In the genomic region with DNA sequence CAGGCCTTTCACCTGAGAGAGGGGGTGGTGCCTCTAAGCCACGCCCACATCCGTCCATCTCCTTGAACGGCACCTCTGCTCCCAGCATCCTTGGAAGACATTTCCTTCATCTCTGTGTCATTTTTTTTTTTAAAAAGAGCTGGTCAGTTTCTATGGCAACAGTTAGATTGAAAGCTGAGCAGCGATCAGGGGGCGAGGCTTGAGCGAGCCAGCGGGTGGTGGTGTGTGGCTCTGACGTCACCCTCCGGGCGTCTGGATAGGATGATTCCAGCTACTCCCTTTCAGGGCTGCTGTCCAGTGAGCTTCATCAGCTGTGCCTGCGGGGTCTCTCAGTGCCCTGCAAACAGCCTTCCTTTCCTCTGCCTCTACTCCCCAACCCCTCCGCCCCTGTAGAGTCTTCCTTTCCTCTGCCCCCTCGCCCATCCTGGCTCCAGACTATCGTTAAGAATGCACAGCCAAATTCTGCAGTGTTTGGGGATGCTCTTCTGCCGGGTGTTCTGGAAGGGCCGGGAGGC, we compare ENCODE assay signal across 8 mouse cellular contexts.
DNase-seq lines count a peak whose midpoint lies in the region; ATAC-seq lines count a peak whose summit lies in the region.

No protein-coding gene starts in this region.

- peak overlapping the region; percentile 12 for H3K4me3 ChIP-seq in limb, embryonic 15.5 days

- 0 out of 2 replicates have a peak overlapping the region, but pooled peaks have one; percentile 22 for H3K27ac ChIP-seq in limb, embryonic 15.5 days

- 26% methylated on average over 16 of the region's 16 CpGs for WGBS in limb, embryonic 15.5 days

- H3K36me3 ChIP-seq in limb, embryonic 15.5 days: 0 out of 2 replicates have a peak, but pooled peaks cover 3% of the 10 kb centered on the region

- DNase-seq in gastrocnemius, postnatal 14 days: peak; percentile 60
- DNase-seq in gastrocnemius, adult 18-20 months (ENCODE audit: low spot score): no peak
- DNase-seq in cerebellum, adult 9-10 months: peak; percentile 87
- peak; percentile 80 for DNase-seq in kidney, postnatal 14 days
- DNase-seq in retina, embryonic 14.5 days (ENCODE audit: low spot score): peak; percentile 86

- no peaks in the 10 kb centered on the region for H3K27me3 ChIP-seq in limb, embryonic 15.5 days

- no peaks in the 10 kb centered on the region for H3K9me3 ChIP-seq in limb, embryonic 15.5 days

- H3K4me2 ChIP-seq in limb, embryonic 15.5 days: peak overlapping the region; percentile 37

- H3K4me1 ChIP-seq in limb, embryonic 15.5 days: peaks cover 8% of the 10 kb centered on the region

- H3K9ac ChIP-seq in limb, embryonic 15.5 days: no peak overlapping the region

- intact Hi-C loops in gastrocnemius, postnatal 14 days (cut with DNase I; ENCODE audit: low total_unique reads): no loop called here

- ATAC-seq in frontal cortex, adult (ENCODE audit: low TSS enrichment): peak; percentile 88
- ATAC-seq in limb, embryonic 15.5 days (ENCODE audit: insufficient number of reproducible peaks, low FRiP score, low TSS enrichment, low read depth): 0 out of 2 replicates have a peak, but pooled peaks have one; percentile 48
- no peak for ATAC-seq in granulocyte monocyte progenitor cell, adult 5-6 weeks (replicated peaks; ENCODE audit: poor library complexity, severe bottlenecking)
